Mouse (Mus musculus): ENCODE data around the gene Bptf. TPM values are rescaled to one million over a fixed set of nuclear protein-coding genes. Genes with fewer than 3 reads are reported as not detected.
"Not testable (repeated sequence)": the region's sequence is repeated elsewhere in the genome, so short reads cannot be mapped to it uniquely, and the experiment has no call there.

Gene Bptf
- polyA plus RNA-seq, 1 experiment from 2014 or later, result 28.7 TPM

- Histone ChIP-seq H3K27me3 (no peaks in the 10 kb centered on the region), H3K4me1 (replicated peaks) (peaks cover 12% of the 10 kb centered on the region), H3K4me2 (peak overlapping the region; percentile 62), H3K9me3 (no peaks in the 10 kb centered on the region), H3K9ac (peak overlapping the region; percentile 83), H3K4me3 (peak overlapping the region; percentile 59), H3K36me3 (no peaks in the 10 kb centered on the region), H3K27ac (replicated peaks) (peak overlapping the region; percentile 92)
- WGBS, result under 1% methylated on average over 37 of the region's 37 CpGs
- ATAC-seq (ENCODE audit: low read depth), result peak; percentile 95
Measured at GRCm38 (mm10) chr11:107012324-107013017, 119.5 kb downstream of the Bptf start.

DNA sequence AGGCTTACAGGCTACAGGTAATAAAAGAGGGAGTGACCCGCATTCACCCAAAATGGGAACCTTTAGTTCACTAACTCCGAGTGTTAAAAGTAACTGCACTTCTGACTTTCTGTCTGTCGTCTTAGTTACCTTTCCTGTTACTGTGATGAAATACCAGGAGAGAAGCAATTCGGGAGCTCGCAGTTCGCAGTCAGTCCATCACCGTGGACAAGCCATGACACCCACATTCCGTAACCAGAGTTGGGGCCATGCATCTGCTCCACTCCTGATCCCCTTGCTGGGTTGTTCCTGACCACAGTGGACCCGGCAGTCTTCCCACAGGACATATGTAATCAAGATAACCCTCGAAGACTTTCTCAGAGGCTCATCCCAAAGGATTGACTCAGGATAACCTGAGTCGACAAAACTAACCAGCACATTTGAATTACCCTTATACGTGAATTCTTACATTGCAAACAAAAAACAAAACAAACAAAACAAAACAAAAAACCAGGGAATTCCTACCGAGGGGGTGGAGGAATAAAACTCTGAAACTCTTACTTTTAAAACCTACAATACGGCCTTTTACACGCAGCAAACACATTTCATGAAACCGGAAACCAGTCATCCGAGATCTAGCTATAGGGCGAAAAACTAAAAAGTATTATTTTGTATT is 120.1 kb downstream of the Bptf start:
- peak overlapping the region; percentile 59 for H3K4me3 ChIP-seq
- 42% methylated on average over 18 of the region's 18 CpGs for WGBS
- no peak; the same call in 1 of the 2 replicates for ATAC-seq (ENCODE audit: low read depth)
- peaks cover 12% of the 10 kb centered on the region for H3K4me1 ChIP-seq (replicated peaks)
- peak overlapping the region; percentile 83 for H3K9ac ChIP-seq
- H3K4me2 ChIP-seq, result peak overlapping the region; percentile 62
- no peaks in the 10 kb centered on the region for H3K27me3 ChIP-seq
- H3K36me3 ChIP-seq, result no peaks in the 10 kb centered on the region
- no peaks in the 10 kb centered on the region for H3K9me3 ChIP-seq
- peak overlapping the region; percentile 92 for H3K27ac ChIP-seq (replicated peaks)

DNA sequence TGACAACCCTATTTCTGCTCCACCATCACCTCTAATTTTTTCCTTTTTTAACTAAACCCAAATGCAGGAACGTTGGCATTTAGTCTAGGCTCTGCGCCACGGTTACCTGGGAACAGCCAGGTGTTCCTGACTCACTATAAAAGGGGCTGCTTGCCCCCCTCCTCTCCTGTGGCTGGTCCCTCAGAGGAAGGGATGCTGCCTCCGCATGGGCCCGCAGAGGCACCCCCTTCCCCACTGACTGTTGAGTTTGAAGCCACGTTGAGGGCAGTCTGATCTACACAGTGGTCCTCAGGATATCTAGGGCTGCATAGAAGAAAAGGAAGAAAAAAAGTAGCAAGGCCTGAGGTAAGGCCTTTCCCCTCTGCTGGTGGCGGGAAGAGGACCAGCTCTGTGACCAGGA is 120.8 kb downstream of the Bptf start:
- H3K4me2 ChIP-seq, result no peak overlapping the region
- 74% methylated on average over 7 of the region's 7 CpGs for WGBS
- H3K4me3 ChIP-seq, result peak overlapping the region; percentile 59; the same call in 1 of the 2 replicates
- H3K9me3 ChIP-seq, result no peaks in the 10 kb centered on the region
- ATAC-seq (ENCODE audit: low read depth), result no peak
- H3K27me3 ChIP-seq, result no peaks in the 10 kb centered on the region
- H3K36me3 ChIP-seq, result no peaks in the 10 kb centered on the region
- 0 out of 2 replicates have a peak overlapping the region, but pooled peaks have one; percentile 26 for H3K9ac ChIP-seq
- H3K4me1 ChIP-seq (replicated peaks), result peaks cover 12% of the 10 kb centered on the region
- no peak overlapping the region for H3K27ac ChIP-seq (replicated peaks)

GRCm38 (mm10) chr11:107010447-107010846 is 121.5 kb downstream of the Bptf start:
- no peak overlapping the region for H3K9ac ChIP-seq
- 95% methylated on average over 3 of the region's 3 CpGs for WGBS

DNA sequence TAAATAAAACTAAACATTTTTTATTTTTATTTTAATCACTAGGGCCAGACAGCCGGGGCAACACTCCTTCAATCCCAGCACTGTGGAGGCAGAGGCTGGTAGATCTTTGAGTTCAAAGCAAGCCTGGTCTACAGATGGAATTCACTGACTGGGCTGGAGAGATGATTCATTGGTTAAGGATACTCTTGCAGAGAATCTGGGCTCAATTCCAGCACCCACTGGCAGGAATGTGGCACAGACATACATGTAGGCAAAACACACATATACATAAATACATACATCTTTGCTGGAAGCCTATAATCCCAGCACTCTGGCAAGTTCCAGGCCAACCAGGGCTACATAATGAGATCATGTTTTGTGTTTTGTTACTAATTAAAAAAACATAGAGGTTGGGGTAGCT is 126.4 kb downstream of the Bptf start:
- 87% methylated on average over 1 of the region's 1 CpGs for WGBS
- Histone ChIP-seq H3K27me3 (no peaks in the 10 kb centered on the region), H3K9me3 (no peaks in the 10 kb centered on the region), H3K4me3 (no peak overlapping the region), H3K9ac (no peak overlapping the region), H3K4me1 (replicated peaks) (no peaks in the 10 kb centered on the region), H3K4me2 (no peak overlapping the region), H3K36me3 (no peaks in the 10 kb centered on the region), H3K27ac (replicated peaks) (no peak overlapping the region)
- ATAC-seq (ENCODE audit: low read depth), result no peak

More at GRCm38 (mm10) chr11:107010447-107010846, 121.5 kb downstream of the Bptf start:
- peaks cover 12% of the 10 kb centered on the region for H3K4me1 ChIP-seq (replicated peaks)
- H3K4me3 ChIP-seq, result no peak overlapping the region
- H3K9me3 ChIP-seq, result no peaks in the 10 kb centered on the region
- no peak for ATAC-seq (ENCODE audit: low read depth)
- no peak overlapping the region for H3K4me2 ChIP-seq
- no peaks in the 10 kb centered on the region for H3K27me3 ChIP-seq
- no peaks in the 10 kb centered on the region for H3K36me3 ChIP-seq
- no peak overlapping the region for H3K27ac ChIP-seq (replicated peaks)

DNA sequence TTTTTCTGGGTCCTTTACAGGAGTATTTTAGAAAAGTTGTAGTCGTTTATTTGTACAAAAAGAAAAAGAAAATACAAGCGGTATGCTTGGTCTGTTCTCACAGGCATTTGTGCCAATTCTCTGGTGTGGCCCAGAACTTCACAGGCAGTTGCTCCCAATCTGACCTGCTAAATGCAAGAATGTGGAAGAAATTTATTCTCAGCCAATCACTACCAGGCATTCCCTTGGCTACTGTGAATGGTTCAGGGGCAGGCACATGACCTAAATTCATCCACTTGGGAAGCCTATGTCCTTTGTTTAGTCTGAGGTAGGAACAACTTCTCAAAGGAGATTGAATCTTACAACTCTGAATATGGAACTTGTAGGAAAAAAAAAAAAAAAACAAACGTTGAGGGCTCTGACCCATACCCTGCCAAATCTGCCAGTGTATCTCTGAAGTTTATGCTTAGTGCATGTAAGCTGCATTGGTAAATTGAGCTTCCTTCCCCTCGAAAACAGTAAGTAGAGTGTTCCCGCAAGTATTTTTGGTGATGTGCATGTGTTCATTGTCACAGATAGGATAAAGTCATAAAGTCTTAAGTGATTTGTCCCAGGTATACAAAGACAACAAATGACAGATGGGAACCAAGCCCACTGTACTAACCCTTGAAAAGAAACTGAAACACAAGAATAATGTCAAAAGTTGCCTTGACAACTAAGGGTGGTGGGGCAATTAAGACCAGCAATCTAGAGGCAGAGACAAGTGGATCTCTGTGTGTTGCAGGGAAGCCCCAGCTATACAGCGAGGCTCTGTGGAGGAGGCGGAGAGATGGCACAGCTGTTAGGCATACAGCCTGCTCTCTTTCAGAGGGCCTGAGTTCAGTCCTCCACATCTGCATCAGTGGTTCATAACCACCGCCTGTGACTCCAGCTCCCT is 129.9 kb downstream of the Bptf start:
- Histone ChIP-seq H3K4me2 (no peak overlapping the region), H3K36me3 (no peaks in the 10 kb centered on the region), H3K4me1 (replicated peaks) (peaks cover 15% of the 10 kb centered on the region), H3K9me3 (no peaks in the 10 kb centered on the region), H3K27me3 (no peaks in the 10 kb centered on the region), H3K4me3 (no peak overlapping the region), H3K9ac (no peak overlapping the region), H3K27ac (replicated peaks) (no peak overlapping the region)
- WGBS, result 29% methylated on average over 8 of the region's 8 CpGs
- ATAC-seq (ENCODE audit: low read depth), result no peak

- peaks cover 18% of the 10 kb centered on the region for H3K36me3 ChIP-seq
- peaks cover 19% of the 10 kb centered on the region for H3K4me1 ChIP-seq (replicated peaks)
- no peak for ATAC-seq (ENCODE audit: low read depth)
- peak overlapping the region; percentile 58 for H3K4me2 ChIP-seq
- peak overlapping the region; percentile 38 for H3K4me3 ChIP-seq
- no peaks in the 10 kb centered on the region for H3K27me3 ChIP-seq
- peak overlapping the region; percentile 76 for H3K9ac ChIP-seq
- no peaks in the 10 kb centered on the region for H3K9me3 ChIP-seq
- WGBS, result 85% methylated on average over 9 of the region's 9 CpGs
- H3K27ac ChIP-seq (replicated peaks), result peak overlapping the region; percentile 88
Measured at GRCm38 (mm10) chr11:106999949-107000513, 131.9 kb downstream of the Bptf start.

GRCm38 (mm10) chr11:106999151-106999948 is 132.6 kb downstream of the Bptf start, which contains the start of gene Kpna2:
Gene Kpna2 (minus strand): TSS chr11:106999541.
- under 1% methylated on average over 62 of the region's 62 CpGs for WGBS
- H3K27ac ChIP-seq (replicated peaks), result peak within 1 kb of the TSS; percentile 88
- peak; percentile 94 for ATAC-seq (ENCODE audit: low read depth)

DNA sequence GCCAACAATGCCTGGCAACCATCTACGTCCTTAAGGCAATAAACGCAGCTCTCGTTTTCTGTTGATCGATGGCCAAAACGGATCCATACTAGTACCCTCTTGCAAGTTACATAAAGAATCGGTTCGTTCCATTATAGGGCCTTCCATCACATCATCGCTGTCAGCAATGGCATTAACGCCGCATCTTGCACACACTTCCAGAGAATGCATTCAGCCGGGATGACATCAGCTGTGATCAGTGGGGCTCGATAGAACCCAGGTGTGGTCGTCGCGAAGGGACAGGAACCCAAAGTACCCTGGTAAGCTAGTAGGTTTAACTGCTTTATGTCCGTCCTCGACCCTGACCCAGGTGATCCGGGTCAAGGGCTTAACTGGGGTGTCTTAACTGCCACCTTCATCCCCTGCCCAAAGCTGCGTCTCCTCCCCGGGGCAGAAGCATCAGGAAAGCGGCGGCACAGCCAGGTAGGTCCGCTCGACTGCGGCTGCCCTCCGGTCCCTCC is 133.2 kb downstream of the Bptf start:
- H3K36me3 ChIP-seq, result peaks cover 30% of the 10 kb centered on the region
- peak overlapping the region; percentile 97 for H3K4me3 ChIP-seq
- H3K27ac ChIP-seq (replicated peaks), result peak overlapping the region; percentile 87
- ATAC-seq (ENCODE audit: low read depth), result peak; percentile 57
- WGBS, result under 1% methylated on average over 26 of the region's 26 CpGs
- H3K9me3 ChIP-seq, result no peaks in the 10 kb centered on the region
- peak overlapping the region; percentile 85 for H3K9ac ChIP-seq
- H3K27me3 ChIP-seq, result no peaks in the 10 kb centered on the region
- peak overlapping the region; percentile 82 for H3K4me2 ChIP-seq
- H3K4me1 ChIP-seq (replicated peaks), result peaks cover 24% of the 10 kb centered on the region

More at GRCm38 (mm10) chr11:106999151-106999948, 132.6 kb downstream of the Bptf start, which contains the start of gene Kpna2:
- H3K4me2 ChIP-seq, result peak within 1 kb of the TSS; percentile 82
- H3K4me1 ChIP-seq (replicated peaks), result peaks cover 24% of the 10 kb centered on the region
- H3K36me3 ChIP-seq, result peaks cover 25% of the 10 kb centered on the region
- peak within 1 kb of the TSS; percentile 97 for H3K4me3 ChIP-seq
- H3K27me3 ChIP-seq, result no peaks in the 10 kb centered on the region
- no peaks in the 10 kb centered on the region for H3K9me3 ChIP-seq
- H3K9ac ChIP-seq, result peak within 1 kb of the TSS; percentile 85

DNA sequence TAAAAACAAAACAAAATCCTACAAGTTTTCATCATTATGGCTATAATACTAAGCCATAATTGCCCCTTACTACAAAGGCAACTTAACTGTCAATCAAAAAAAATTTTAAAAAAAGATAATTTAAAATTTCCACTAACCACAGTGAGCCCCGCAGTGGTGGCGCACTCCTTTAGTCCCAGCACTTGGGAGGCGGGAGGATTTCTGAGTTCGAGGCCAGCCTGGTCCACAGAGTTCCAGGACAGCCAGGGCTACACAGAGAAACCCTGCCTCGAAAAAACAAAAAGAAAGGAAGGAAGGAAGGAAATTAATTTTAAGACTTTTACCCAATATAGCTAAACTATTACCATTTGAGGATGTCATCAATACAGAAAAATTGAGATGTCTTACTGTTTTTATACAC is 134.0 kb downstream of the Bptf start:
- Histone ChIP-seq H3K27ac (replicated peaks) (peak overlapping the region; percentile 87; the same call in 1 of the 2 replicates), H3K4me3 (peak overlapping the region; percentile 97), H3K9me3 (no peaks in the 10 kb centered on the region), H3K4me2 (peak overlapping the region; percentile 82), H3K9ac (peak overlapping the region; percentile 85), H3K27me3 (no peaks in the 10 kb centered on the region), H3K4me1 (replicated peaks) (peaks cover 24% of the 10 kb centered on the region), H3K36me3 (peaks cover 35% of the 10 kb centered on the region)
- WGBS, result 14% methylated on average over 5 of the region's 5 CpGs
- no peak for ATAC-seq (ENCODE audit: low read depth)

DNA sequence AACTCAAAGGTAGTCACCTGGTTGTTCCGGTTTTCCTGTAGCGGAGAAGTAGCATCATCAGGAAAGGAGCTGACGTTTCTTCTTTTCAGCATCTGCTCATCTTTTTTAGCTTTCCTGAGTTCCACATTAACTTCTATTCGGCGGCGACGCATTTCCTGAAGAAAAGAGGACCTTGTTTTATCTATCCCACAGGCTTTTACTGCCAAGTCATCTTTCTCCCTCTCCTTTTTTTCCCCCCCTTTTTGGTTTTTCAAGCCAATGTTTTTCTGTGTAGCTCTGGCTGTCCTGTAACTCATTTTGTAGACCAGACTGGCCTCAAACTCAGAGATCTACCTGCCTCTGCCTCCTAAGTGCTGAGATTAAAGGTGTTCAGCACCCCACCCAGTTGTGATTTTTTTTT is 135.4 kb downstream of the Bptf start:
- H3K9ac ChIP-seq; H3K27ac ChIP-seq (replicated peaks); H3K27me3 ChIP-seq; H3K9me3 ChIP-seq; H3K4me2 ChIP-seq; H3K4me3 ChIP-seq; ATAC-seq (ENCODE audit: low read depth): not testable (repeated sequence)
- 91% methylated on average over 7 of the region's 7 CpGs for WGBS
- peaks cover 40% of the 10 kb centered on the region for H3K36me3 ChIP-seq
- peaks cover 24% of the 10 kb centered on the region for H3K4me1 ChIP-seq (replicated peaks)
